Mouse (Mus musculus): ENCODE data around the gene Zfand2a. TPM values are rescaled to one million over a fixed set of nuclear protein-coding genes. Genes with fewer than 3 reads are reported as not detected.

Gene Zfand2a
- polyA plus RNA-seq, 1 experiment: 6.9 TPM

GRCm38 (mm10) chr5:139483171-139483848, 1.0 kb downstream of the Zfand2a start:
- WGBS: 36% methylated on average over 14 of the region's 14 CpGs
- peak overlapping the region; percentile 94 for H3K4me3 ChIP-seq (replicated peaks; ENCODE audit: control insufficient read depth, low read depth, low read length)
- peak overlapping the region; percentile 52; the same call in 1 of the 2 replicates for H3K27ac ChIP-seq (ENCODE audit: control insufficient read depth, insufficient read depth, low read depth, low read length, poor library complexity)
- no peak for TF ChIP-seq CTCF (IDR thresholded peaks at IDR 0.05; ENCODE audit: control insufficient read depth, insufficient read depth, low read length)
- no peak for TF ChIP-seq POLR2A (IDR thresholded peaks at IDR 0.05; ENCODE audit: borderline replicate concordance, control insufficient read depth, low read depth, low read length)
- H3K4me1 ChIP-seq (ENCODE audit: control insufficient read depth, insufficient read depth, low read length): peaks cover 4% of the 10 kb centered on the region; the same call in 1 of the 2 replicates

GRCm38 (mm10) chr5:139480406-139480805, 3.9 kb downstream of the Zfand2a start:
- peaks cover 4% of the 10 kb centered on the region; the same call in 1 of the 2 replicates for H3K4me1 ChIP-seq (ENCODE audit: control insufficient read depth, insufficient read depth, low read length)
- 88% methylated on average over 10 of the region's 10 CpGs for WGBS
- H3K4me3 ChIP-seq (replicated peaks; ENCODE audit: control insufficient read depth, low read depth, low read length): no peak overlapping the region
- no peak for TF ChIP-seq POLR2A (IDR thresholded peaks at IDR 0.05; ENCODE audit: borderline replicate concordance, control insufficient read depth, low read depth, low read length)
- no peak for TF ChIP-seq CTCF (IDR thresholded peaks at IDR 0.05; ENCODE audit: control insufficient read depth, insufficient read depth, low read length)
- no peak overlapping the region for H3K27ac ChIP-seq (ENCODE audit: control insufficient read depth, insufficient read depth, low read depth, low read length, poor library complexity)

DNA sequence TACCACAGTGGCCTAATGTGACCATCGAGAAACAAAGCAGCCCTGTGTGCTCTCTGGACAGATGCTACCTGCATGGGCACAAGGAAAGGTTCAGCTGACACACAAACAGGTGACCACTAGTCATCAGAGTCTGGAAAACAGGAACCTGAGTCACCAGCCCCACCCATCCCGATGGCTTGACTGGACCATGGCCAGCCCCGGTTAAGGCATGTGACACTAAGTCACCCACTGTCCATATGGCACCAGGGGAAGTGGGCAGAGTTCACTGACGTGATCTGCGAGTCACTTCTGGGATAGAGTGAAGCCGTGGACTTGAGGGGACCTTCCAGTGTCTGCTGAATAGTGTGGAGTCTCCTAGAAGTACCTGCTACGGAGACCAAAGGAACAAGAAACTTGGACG, 5.3 kb downstream of the Zfand2a start:
- no peak overlapping the region for H3K4me3 ChIP-seq (replicated peaks; ENCODE audit: control insufficient read depth, low read depth, low read length)
- H3K4me1 ChIP-seq (ENCODE audit: control insufficient read depth, insufficient read depth, low read length): peaks cover 4% of the 10 kb centered on the region; the same call in 1 of the 2 replicates
- H3K27ac ChIP-seq (ENCODE audit: control insufficient read depth, insufficient read depth, low read depth, low read length, poor library complexity): no peak overlapping the region
- TF ChIP-seq CTCF (IDR thresholded peaks at IDR 0.05; ENCODE audit: control insufficient read depth, insufficient read depth, low read length): no peak
- no peak for TF ChIP-seq POLR2A (IDR thresholded peaks at IDR 0.05; ENCODE audit: borderline replicate concordance, control insufficient read depth, low read depth, low read length)
- 77% methylated on average over 8 of the region's 8 CpGs for WGBS

DNA sequence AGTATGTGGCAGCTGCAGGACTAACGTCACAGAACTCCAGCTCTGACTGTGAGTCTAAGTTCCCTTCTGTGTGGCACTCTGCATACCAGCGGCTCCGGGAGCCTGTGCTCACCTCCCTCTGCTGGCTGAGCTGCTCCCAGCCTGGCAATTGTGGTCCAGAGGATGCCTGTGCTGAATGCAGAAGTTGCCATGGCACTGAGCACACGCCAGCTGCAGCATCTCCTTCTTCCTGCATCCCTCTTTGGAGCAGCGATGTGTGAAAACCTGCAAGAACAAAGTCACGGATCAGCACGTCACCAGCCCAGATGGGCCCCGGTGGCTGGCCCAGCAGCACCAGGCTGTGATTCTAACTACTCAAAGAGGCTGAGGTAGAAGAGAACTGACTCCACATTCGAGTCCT, 9.6 kb downstream of the Zfand2a start:
- 84% methylated on average over 9 of the region's 9 CpGs for WGBS
- Histone ChIP-seq H3K27ac (ENCODE audit: control insufficient read depth, insufficient read depth, low read depth, low read length, poor library complexity) (no peak overlapping the region), H3K4me1 (ENCODE audit: control insufficient read depth, insufficient read depth, low read length) (no peaks in the 10 kb centered on the region), H3K4me3 (replicated peaks; ENCODE audit: control insufficient read depth, low read depth, low read length) (no peak overlapping the region)
- no peak for TF ChIP-seq CTCF (IDR thresholded peaks at IDR 0.05; ENCODE audit: control insufficient read depth, insufficient read depth, low read length)
- no peak for TF ChIP-seq POLR2A (IDR thresholded peaks at IDR 0.05; ENCODE audit: borderline replicate concordance, control insufficient read depth, low read depth, low read length)

- 54% methylated on average over 5 of the region's 5 CpGs for WGBS
- peak; percentile 24; the same call in 1 of the 2 replicates for TF ChIP-seq CTCF (IDR thresholded peaks at IDR 0.05; ENCODE audit: control insufficient read depth, insufficient read depth, low read length)
- no peak for TF ChIP-seq POLR2A (IDR thresholded peaks at IDR 0.05; ENCODE audit: borderline replicate concordance, control insufficient read depth, low read depth, low read length)
- no peaks in the 10 kb centered on the region for H3K4me1 ChIP-seq (ENCODE audit: control insufficient read depth, insufficient read depth, low read length)
- no peak overlapping the region for H3K4me3 ChIP-seq (replicated peaks; ENCODE audit: control insufficient read depth, low read depth, low read length)
- H3K27ac ChIP-seq (ENCODE audit: control insufficient read depth, insufficient read depth, low read depth, low read length, poor library complexity): no peak overlapping the region
Observed at GRCm38 (mm10) chr5:139467998-139468397, 16.4 kb downstream of the Zfand2a start.

DNA sequence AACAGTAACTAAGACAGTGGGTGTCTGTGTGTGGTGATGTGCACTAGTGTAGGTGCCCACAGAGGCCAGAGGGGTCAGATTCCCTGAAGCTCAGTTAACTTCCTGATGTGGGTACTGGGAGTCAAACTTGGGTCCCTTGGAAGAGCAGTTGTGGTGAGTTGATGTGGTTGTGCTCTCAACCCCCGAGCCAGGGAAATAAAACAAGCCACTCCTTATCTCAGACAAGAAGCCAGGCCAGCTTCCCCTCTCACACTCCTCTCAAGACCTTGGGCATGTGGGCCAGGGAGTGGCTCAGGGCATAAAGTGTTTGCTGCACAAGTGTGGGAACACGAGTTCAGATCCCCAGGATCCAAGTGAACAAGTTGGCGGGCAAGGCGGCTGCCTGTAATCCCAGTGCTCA, 17.5 kb downstream of the Zfand2a start:
- no peaks in the 10 kb centered on the region for H3K4me1 ChIP-seq (ENCODE audit: control insufficient read depth, insufficient read depth, low read length)
- TF ChIP-seq CTCF (IDR thresholded peaks at IDR 0.05; ENCODE audit: control insufficient read depth, insufficient read depth, low read length) (no peak), POLR2A (IDR thresholded peaks at IDR 0.05; ENCODE audit: borderline replicate concordance, control insufficient read depth, low read depth, low read length) (no peak)
- no peak overlapping the region for H3K27ac ChIP-seq (ENCODE audit: control insufficient read depth, insufficient read depth, low read depth, low read length, poor library complexity)
- WGBS: 52% methylated on average over 4 of the region's 4 CpGs
- H3K4me3 ChIP-seq (replicated peaks; ENCODE audit: control insufficient read depth, low read depth, low read length): no peak overlapping the region

- TF ChIP-seq CTCF (IDR thresholded peaks at IDR 0.05; ENCODE audit: control insufficient read depth, insufficient read depth, low read length) (no peak), POLR2A (IDR thresholded peaks at IDR 0.05; ENCODE audit: borderline replicate concordance, control insufficient read depth, low read depth, low read length) (no peak)
- 44% methylated on average over 2 of the region's 2 CpGs for WGBS
- H3K4me1 ChIP-seq (ENCODE audit: control insufficient read depth, insufficient read depth, low read length): no peaks in the 10 kb centered on the region
- H3K4me3 ChIP-seq (replicated peaks; ENCODE audit: control insufficient read depth, low read depth, low read length): no peak overlapping the region
- no peak overlapping the region for H3K27ac ChIP-seq (ENCODE audit: control insufficient read depth, insufficient read depth, low read depth, low read length, poor library complexity)
Observed at GRCm38 (mm10) chr5:139466373-139466772, 18.0 kb downstream of the Zfand2a start.

DNA sequence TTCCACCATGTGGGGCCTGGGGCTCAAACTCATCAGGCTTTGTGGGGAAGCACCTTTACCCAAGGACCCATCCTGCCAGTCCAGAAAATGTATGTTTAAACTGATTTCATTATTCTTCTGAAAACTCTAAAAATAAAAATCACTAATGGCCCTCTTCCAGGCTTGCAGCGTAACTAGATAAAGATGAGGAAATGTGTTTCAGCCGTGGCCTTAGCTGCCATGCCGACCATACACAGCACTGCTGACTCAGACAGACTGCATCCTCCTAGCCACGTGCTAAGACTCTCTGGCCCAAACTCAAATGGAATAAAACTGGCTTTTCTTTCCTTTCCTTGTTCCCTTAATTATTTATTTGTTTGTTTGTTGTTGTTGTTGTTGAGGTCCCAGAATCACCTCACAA, 19.5 kb downstream of the Zfand2a start:
- H3K4me1 ChIP-seq (ENCODE audit: control insufficient read depth, insufficient read depth, low read length): no peaks in the 10 kb centered on the region
- H3K27ac ChIP-seq (ENCODE audit: control insufficient read depth, insufficient read depth, low read depth, low read length, poor library complexity): no peak overlapping the region
- 25% methylated on average over 4 of the region's 4 CpGs for WGBS
- TF ChIP-seq CTCF (IDR thresholded peaks at IDR 0.05; ENCODE audit: control insufficient read depth, insufficient read depth, low read length): no peak
- TF ChIP-seq POLR2A (IDR thresholded peaks at IDR 0.05; ENCODE audit: borderline replicate concordance, control insufficient read depth, low read depth, low read length): no peak
- no peak overlapping the region for H3K4me3 ChIP-seq (replicated peaks; ENCODE audit: control insufficient read depth, low read depth, low read length)
